Mouse (Mus musculus) midbrain, embryonic 13.5 days (tissue): ENCODE data around the gene Six3. TPM values are rescaled to one million over a fixed set of nuclear protein-coding genes. Genes with fewer than 3 reads are reported as not detected.

ENCODE experiments used
- ATAC-seq: fragments of 200-750 bp; cut with Nextera tagmentation; 2 replicates; pipeline ENCODE4 v1.8.0; 2017; ENCODE audit warnings: mild to moderate bottlenecking, moderate TSS enrichment, moderate library complexity
- H3K27ac ChIP-seq: fragments of 300-500 bp; sonication (generic); 2 replicates; pipeline ENCODE4 v1.5.1; 2015; ENCODE audit warnings: inconsistent platforms, mild to moderate bottlenecking, moderate library complexity
- H3K27me3 ChIP-seq: fragments of 300-500 bp; sonication (generic); 2 replicates; pipeline ENCODE4 v1.6.1; 2015; ENCODE audit warnings: mild to moderate bottlenecking, inconsistent platforms
- H3K36me3 ChIP-seq: fragments of 300-500 bp; sonication (generic); 2 replicates; pipeline ENCODE4 v1.6.1; 2015; ENCODE audit warnings: mild to moderate bottlenecking, inconsistent platforms
- H3K4me1 ChIP-seq: fragments of 300-500 bp; sonication (generic); replicated peaks from 2 replicates; pipeline ENCODE4 v1.6.1; 2015; ENCODE audit warnings: inconsistent platforms
- H3K4me2 ChIP-seq: fragments of 300-500 bp; sonication (generic); replicated peaks from 2 replicates; pipeline ENCODE4 v1.6.1; 2015; ENCODE audit warnings: moderate library complexity, mild to moderate bottlenecking, inconsistent platforms
- H3K4me3 ChIP-seq: fragments of 300-500 bp; sonication (generic); replicated peaks from 2 replicates; pipeline ENCODE4 v1.5.1; 2015; ENCODE audit warnings: mild to moderate bottlenecking, inconsistent platforms
- H3K9ac ChIP-seq: fragments of 300-500 bp; sonication (generic); replicated peaks from 2 replicates; pipeline ENCODE4 v1.6.1; 2015; ENCODE audit warnings: mild to moderate bottlenecking, inconsistent platforms
- H3K9me3 ChIP-seq: fragments of 300-500 bp; sonication (generic); 2 replicates; pipeline ENCODE4 v1.6.1; 2016; ENCODE audit warnings: mild to moderate bottlenecking, inconsistent platforms
- WGBS: fragments of 180-500 bp; shearing (Covaris S2); methylation state at CpG from one replicate; pipeline ENCODE4 v1.1.7; 2015; 5-methylcytosine and 5-hydroxymethylcytosine counted together
- polyA plus RNA-seq: library from polyadenylated mRNA; unstranded; fragments of >200 nt; fragmentation: Nextera tagmentation; extraction: Ambion mirVana; gene quantifications from 2 replicates; pipeline ENCODE4 v1.2.1, GENCODE M21; 2015

Gene Six3
- polyA plus RNA-seq: 15.6 and 21.9 TPM in 2 replicates

GRCm38 (mm10) chr17:85613266-85613860 lies at the start of gene Six3:
Six3 (plus strand) TSS chr17:85613608.
- Histone ChIP-seq H3K4me2 (peak within 1 kb of the TSS; percentile 53), H3K9ac (peak within 1 kb of the TSS; percentile 56)
- 1% methylated on average over 27 of the region's 30 CpGs for WGBS

GRCm38 (mm10) chr17:85564107-85564506 lies 49.3 kb upstream of the Six3 start:
- Histone ChIP-seq H3K9me3 (no peaks in the 10 kb centered on the region), H3K4me2 (no peak overlapping the region), H3K9ac (no peak overlapping the region), H3K36me3 (no peaks in the 10 kb centered on the region), H3K4me3 (no peak overlapping the region), H3K27me3 (no peaks in the 10 kb centered on the region), H3K4me1 (no peaks in the 10 kb centered on the region), H3K27ac (no peak overlapping the region)
- 75% methylated on average over 7 of the region's 7 CpGs for WGBS
- ATAC-seq: no peak

More at GRCm38 (mm10) chr17:85613266-85613860, at the start of gene Six3:
- Histone ChIP-seq H3K27ac (peak within 1 kb of the TSS; percentile 88), H3K4me1 (peaks cover 22% of the 10 kb centered on the region), H3K27me3 (peaks cover 100% of the 10 kb centered on the region), H3K4me3 (peak within 1 kb of the TSS; percentile 39), H3K9me3 (no peaks in the 10 kb centered on the region), H3K36me3 (no peaks in the 10 kb centered on the region)
- ATAC-seq: no peak

GRCm38 (mm10) chr17:85574023-85574422 lies 39.4 kb upstream of the Six3 start:
- Histone ChIP-seq H3K9ac (no peak overlapping the region), H3K4me2 (no peak overlapping the region), H3K36me3 (no peaks in the 10 kb centered on the region), H3K27me3 (peaks cover 5% of the 10 kb centered on the region; the same call in 1 of the 2 replicates), H3K9me3 (no peaks in the 10 kb centered on the region), H3K4me3 (no peak overlapping the region), H3K27ac (no peak overlapping the region), H3K4me1 (0 out of 2 replicates have a peak, but pooled peaks cover 3% of the 10 kb centered on the region)
- no peak for ATAC-seq
- WGBS: 89% methylated on average over 3 of the region's 3 CpGs

DNA sequence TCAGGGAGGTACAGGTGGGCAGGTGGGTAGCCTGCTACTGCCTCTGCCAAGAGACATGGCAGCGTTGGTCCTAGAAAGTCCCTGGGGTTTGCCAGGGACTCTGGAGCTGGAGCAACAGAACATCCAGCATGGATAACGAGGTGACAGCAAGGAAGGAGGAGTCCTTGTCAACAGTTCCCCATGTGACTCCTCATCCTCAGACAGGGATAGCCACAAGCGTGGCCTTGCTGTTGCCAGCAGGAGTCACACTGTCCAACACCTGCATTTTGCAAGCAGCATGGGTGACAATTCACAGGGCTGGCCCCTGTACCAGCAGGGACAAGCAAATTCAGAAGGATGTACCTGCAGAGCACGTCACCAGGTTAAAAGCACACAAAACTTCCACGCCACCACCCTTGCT lies 35.1 kb upstream of the Six3 start:
- H3K27ac ChIP-seq: no peak overlapping the region
- WGBS: 79% methylated on average over 5 of the region's 5 CpGs
- no peaks in the 10 kb centered on the region; the same call in 1 of the 2 replicates for H3K27me3 ChIP-seq
- H3K36me3 ChIP-seq: no peaks in the 10 kb centered on the region
- no peak for ATAC-seq
- no peak overlapping the region for H3K4me3 ChIP-seq
- no peak overlapping the region for H3K9ac ChIP-seq
- H3K4me1 ChIP-seq: 0 out of 2 replicates have a peak, but pooled peaks cover 3% of the 10 kb centered on the region
- H3K4me2 ChIP-seq: no peak overlapping the region
- H3K9me3 ChIP-seq: no peaks in the 10 kb centered on the region

GRCm38 (mm10) chr17:85579350-85579749 lies 34.1 kb upstream of the Six3 start:
- no peak overlapping the region for H3K4me3 ChIP-seq
- H3K4me2 ChIP-seq: no peak overlapping the region
- H3K4me1 ChIP-seq: 0 out of 2 replicates have a peak, but pooled peaks cover 3% of the 10 kb centered on the region
- no peak for ATAC-seq
- no peak overlapping the region for H3K27ac ChIP-seq
- no peaks in the 10 kb centered on the region for H3K36me3 ChIP-seq
- no peaks in the 10 kb centered on the region for H3K9me3 ChIP-seq
- no peak overlapping the region for H3K9ac ChIP-seq
- no peaks in the 10 kb centered on the region; the same call in 1 of the 2 replicates for H3K27me3 ChIP-seq
- WGBS: 82% methylated on average over 10 of the region's 10 CpGs

DNA sequence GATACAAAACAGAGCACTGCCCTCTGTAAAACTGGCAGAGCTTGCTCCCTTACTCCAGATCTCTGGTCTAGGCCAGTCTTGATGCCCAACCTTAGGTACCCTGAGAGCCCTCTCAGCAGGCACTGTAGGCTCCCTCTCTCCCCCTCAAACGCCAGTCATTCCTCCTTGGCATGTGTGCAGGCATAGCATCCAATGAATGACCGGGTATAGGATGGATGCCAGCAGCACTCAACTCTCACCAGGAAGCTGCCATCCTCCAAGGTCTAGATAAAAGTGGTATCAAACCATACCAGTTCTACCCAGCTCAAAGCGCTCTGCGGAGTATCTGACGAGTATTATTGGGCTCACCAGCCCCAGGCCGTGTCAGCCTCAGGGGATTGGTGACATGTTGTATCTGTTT lies 33.2 kb upstream of the Six3 start:
- H3K36me3 ChIP-seq: no peaks in the 10 kb centered on the region
- no peak overlapping the region for H3K9ac ChIP-seq
- H3K4me1 ChIP-seq: 0 out of 2 replicates have a peak, but pooled peaks cover 3% of the 10 kb centered on the region
- no peak overlapping the region for H3K27ac ChIP-seq
- no peaks in the 10 kb centered on the region; the same call in 1 of the 2 replicates for H3K27me3 ChIP-seq
- WGBS: 82% methylated on average over 6 of the region's 6 CpGs
- no peak overlapping the region for H3K4me2 ChIP-seq
- ATAC-seq: no peak
- H3K4me3 ChIP-seq: no peak overlapping the region
- no peaks in the 10 kb centered on the region for H3K9me3 ChIP-seq

- H3K4me2 ChIP-seq: no peak overlapping the region
- WGBS: 84% methylated on average over 4 of the region's 4 CpGs
- no peak overlapping the region for H3K4me3 ChIP-seq
- H3K27me3 ChIP-seq: no peaks in the 10 kb centered on the region
- H3K9ac ChIP-seq: no peak overlapping the region
- no peak overlapping the region for H3K27ac ChIP-seq
- no peaks in the 10 kb centered on the region for H3K9me3 ChIP-seq
- no peaks in the 10 kb centered on the region for H3K4me1 ChIP-seq
- H3K36me3 ChIP-seq: no peaks in the 10 kb centered on the region
- ATAC-seq: no peak
Observed at GRCm38 (mm10) chr17:85584170-85584569, 29.2 kb upstream of the Six3 start.

DNA sequence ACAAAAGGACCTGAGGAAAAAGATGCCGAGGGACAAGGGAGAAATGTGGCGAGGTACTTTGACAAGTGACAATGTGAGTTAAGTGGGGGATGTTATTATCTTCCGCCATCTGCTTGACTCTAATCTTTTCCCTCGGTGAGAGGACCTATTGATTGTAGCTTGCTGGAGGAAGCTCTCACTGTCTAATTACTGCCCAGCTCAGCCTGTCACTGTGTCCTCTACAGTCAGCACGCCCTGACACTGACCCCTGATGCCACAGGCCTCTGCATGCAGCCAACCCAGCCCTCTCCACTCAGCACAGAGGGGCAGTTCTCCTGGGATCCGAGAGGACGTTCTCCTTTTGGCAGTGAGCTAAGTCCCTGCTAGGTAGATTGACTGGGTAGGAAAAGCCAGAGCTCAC lies 28.8 kb upstream of the Six3 start:
- no peaks in the 10 kb centered on the region for H3K4me1 ChIP-seq
- H3K4me2 ChIP-seq: no peak overlapping the region
- H3K27ac ChIP-seq: no peak overlapping the region
- H3K36me3 ChIP-seq: no peaks in the 10 kb centered on the region
- no peak overlapping the region for H3K4me3 ChIP-seq
- 53% methylated on average over 7 of the region's 7 CpGs for WGBS
- ATAC-seq: 0 out of 2 replicates have a peak, but pooled peaks have one; percentile 27
- no peak overlapping the region for H3K9ac ChIP-seq
- H3K9me3 ChIP-seq: no peaks in the 10 kb centered on the region
- H3K27me3 ChIP-seq: no peaks in the 10 kb centered on the region

DNA sequence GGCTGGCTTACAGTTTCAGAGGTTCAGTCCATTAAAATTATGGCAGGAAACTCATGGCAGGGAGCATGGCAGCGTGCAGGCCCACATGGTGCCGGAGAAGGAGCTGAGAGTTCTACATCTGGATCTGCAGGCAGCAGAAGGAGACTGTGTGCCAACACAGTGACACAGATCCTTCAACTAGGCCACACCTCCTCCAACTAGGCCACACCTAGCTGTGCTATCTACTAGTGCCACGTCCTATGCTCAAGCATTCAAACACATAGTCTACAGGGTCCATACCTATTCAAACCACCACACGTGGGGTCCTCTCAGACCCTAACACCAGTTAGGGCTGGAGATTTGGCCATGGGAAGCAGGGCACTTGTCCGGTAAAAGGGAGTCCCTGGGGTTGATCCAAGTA lies 27.6 kb upstream of the Six3 start:
- Histone ChIP-seq H3K27me3 (peaks cover 3% of the 10 kb centered on the region; the same call in 1 of the 2 replicates), H3K4me2 (no peak overlapping the region), H3K4me3 (no peak overlapping the region), H3K9me3 (no peaks in the 10 kb centered on the region), H3K27ac (no peak overlapping the region), H3K4me1 (no peaks in the 10 kb centered on the region), H3K36me3 (no peaks in the 10 kb centered on the region), H3K9ac (no peak overlapping the region)
- ATAC-seq: no peak
- 94% methylated on average over 5 of the region's 5 CpGs for WGBS

DNA sequence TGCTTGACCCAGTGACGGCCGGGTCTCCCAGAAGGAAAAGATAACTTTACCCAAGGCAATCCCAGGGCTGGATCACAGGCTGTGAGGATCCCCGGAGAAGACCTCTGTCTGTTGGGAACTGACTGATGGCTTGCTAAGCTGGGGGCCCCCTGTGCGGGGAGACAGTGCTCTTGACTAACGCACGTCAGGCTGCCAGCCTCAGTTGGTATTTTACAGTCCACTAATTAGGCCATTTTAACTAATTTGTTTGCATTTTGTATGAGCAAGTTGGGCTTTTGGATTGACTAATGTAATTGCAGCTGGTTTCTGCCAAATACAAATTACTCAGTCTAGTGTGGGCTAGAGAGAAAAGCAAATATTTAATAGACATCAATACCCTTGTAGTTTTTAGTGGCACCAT lies 21.4 kb upstream of the Six3 start:
- 83% methylated on average over 6 of the region's 6 CpGs for WGBS
- ATAC-seq: no peak
- Histone ChIP-seq H3K9ac (no peak overlapping the region), H3K4me2 (no peak overlapping the region), H3K27ac (no peak overlapping the region), H3K36me3 (no peaks in the 10 kb centered on the region), H3K4me3 (no peak overlapping the region), H3K4me1 (no peaks in the 10 kb centered on the region), H3K27me3 (peaks cover 26% of the 10 kb centered on the region), H3K9me3 (no peaks in the 10 kb centered on the region)

- no peaks in the 10 kb centered on the region for H3K9me3 ChIP-seq
- H3K27ac ChIP-seq: no peak overlapping the region
- 0 out of 2 replicates have a peak, but pooled peaks have one; percentile 24 for ATAC-seq
- 74% methylated on average over 10 of the region's 10 CpGs for WGBS
- H3K4me1 ChIP-seq: no peaks in the 10 kb centered on the region
- no peak overlapping the region for H3K4me3 ChIP-seq
- H3K36me3 ChIP-seq: no peaks in the 10 kb centered on the region
- H3K9ac ChIP-seq: no peak overlapping the region
- H3K4me2 ChIP-seq: no peak overlapping the region
- H3K27me3 ChIP-seq: peaks cover 45% of the 10 kb centered on the region
Observed at GRCm38 (mm10) chr17:85595853-85596252, 17.6 kb upstream of the Six3 start.

DNA sequence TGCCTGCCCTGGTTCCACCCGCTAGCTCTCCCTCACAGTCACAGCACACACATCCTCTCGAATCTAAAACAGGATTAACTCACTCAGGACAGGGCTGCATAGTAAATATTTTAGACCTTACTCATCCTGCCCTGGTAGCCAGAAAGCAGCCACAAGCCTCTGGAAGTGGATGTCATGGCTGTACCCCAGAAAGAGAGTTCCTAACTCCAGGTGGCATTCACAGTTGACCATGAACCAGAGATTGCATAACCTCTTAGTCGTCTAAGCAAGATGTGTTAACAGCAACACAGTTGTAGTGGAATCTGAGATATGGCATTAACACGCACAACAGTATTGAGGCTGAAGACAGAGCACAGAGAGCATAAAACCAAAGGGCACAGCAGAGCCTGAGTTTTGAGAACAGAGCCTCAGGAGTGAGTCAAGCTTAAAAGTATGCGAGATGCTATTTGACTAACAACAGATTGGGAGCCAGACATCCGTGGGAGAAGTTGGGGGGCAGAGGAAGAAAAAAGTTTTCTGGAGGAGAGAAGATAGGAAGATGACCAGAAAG lies 17.0 kb upstream of the Six3 start:
- no peak for ATAC-seq
- no peak overlapping the region for H3K4me2 ChIP-seq
- H3K27ac ChIP-seq: no peak overlapping the region
- no peak overlapping the region for H3K9ac ChIP-seq
- H3K36me3 ChIP-seq: no peaks in the 10 kb centered on the region
- peaks cover 50% of the 10 kb centered on the region for H3K27me3 ChIP-seq
- H3K4me1 ChIP-seq: no peaks in the 10 kb centered on the region
- WGBS: 56% methylated on average over 6 of the region's 6 CpGs
- no peak overlapping the region for H3K4me3 ChIP-seq
- no peaks in the 10 kb centered on the region for H3K9me3 ChIP-seq
